Mouse (Mus musculus) erythroblast, embryonic 14.5 days (primary cell): ENCODE data around the gene Olfr311. TPM values are rescaled to one million over a fixed set of nuclear protein-coding genes. Genes with fewer than 3 reads are reported as not detected.
"Not testable (repeated sequence)": the region's sequence is repeated elsewhere in the genome, so short reads cannot be mapped to it uniquely, and the experiment has no call there.

ENCODE experiments used
- H3K27me3 ChIP-seq: 2 replicates; pipeline ENCODE4 v1.6.1; 2012; ENCODE audit warnings: inconsistent platforms; ENCODE audit not compliant: control insufficient read depth
- H3K36me3 ChIP-seq: 2 replicates; pipeline ENCODE4 v1.6.1; 2012; ENCODE audit warnings: mild to moderate bottlenecking, inconsistent platforms; ENCODE audit not compliant: control insufficient read depth
- H3K4me1 ChIP-seq: 2 replicates; pipeline ENCODE4 v1.6.1; 2012; ENCODE audit warnings: inconsistent platforms; ENCODE audit not compliant: control insufficient read depth
- H3K4me3 ChIP-seq: replicated peaks from 2 replicates; pipeline ENCODE3; 2012; ENCODE audit warnings: moderate library complexity, mild to moderate bottlenecking, inconsistent platforms
- H3K9me3 ChIP-seq: 2 replicates; pipeline ENCODE4 v1.6.1; 2012; ENCODE audit warnings: low read length, inconsistent platforms, mixed read lengths; ENCODE audit not compliant: control insufficient read depth
- GATA1 ChIP-seq: IDR thresholded peaks from 2 replicates; pipeline ENCODE4 v1.6.1; 2012; ENCODE audit warnings: low read length, inconsistent platforms, mixed read lengths
- TAL1 ChIP-seq: IDR thresholded peaks from 3 replicates; pipeline ENCODE4 v1.6.1; 2012; ENCODE audit warnings: low read length, inconsistent platforms, mixed read lengths
- polyA plus RNA-seq: library from polyadenylated mRNA; stranded (reverse); fragments of >175 nt; gene quantifications from 2 replicates; pipeline ENCODE4 v1.2.3, GENCODE M21; 2012

Gene Olfr311
- not detected in 2 replicates for polyA plus RNA-seq

- not testable (repeated sequence) for H3K27me3 ChIP-seq, H3K9me3 ChIP-seq, H3K36me3 ChIP-seq, H3K4me3 ChIP-seq, H3K4me1 ChIP-seq
Observed at GRCm38 (mm10) chr11:58838951-58839350, at the start of gene Olfr311. Gene Olfr311, plus strand, starts transcription at chr11:58839251.

DNA sequence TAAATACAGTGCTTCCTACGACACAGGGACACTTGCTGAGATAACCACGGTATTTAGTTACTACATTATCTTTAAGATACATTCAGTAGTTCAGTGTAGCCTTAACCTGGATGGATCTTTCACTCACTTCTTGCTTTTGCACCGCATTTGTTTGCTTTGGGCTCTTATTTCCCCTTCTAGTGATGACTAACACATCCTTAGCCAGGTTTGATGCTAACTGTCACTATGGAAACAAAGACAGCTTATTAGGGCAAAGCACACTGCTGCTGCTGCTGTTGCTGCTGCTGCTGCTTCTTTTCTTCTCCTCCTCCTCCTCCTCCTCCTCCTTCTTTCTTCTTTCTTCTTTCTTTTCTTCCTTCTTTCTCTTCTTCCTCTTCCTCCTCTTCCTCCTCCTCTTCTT is 49.5 kb upstream of the Olfr311 start:
- peaks cover 3% of the 10 kb centered on the region for H3K4me1 ChIP-seq
- TF ChIP-seq TAL1 (no peak), GATA1 (no peak)
- H3K36me3 ChIP-seq: no peaks in the 10 kb centered on the region
- no peaks in the 10 kb centered on the region for H3K9me3 ChIP-seq
- no peaks in the 10 kb centered on the region for H3K27me3 ChIP-seq
- no peak overlapping the region for H3K4me3 ChIP-seq

DNA sequence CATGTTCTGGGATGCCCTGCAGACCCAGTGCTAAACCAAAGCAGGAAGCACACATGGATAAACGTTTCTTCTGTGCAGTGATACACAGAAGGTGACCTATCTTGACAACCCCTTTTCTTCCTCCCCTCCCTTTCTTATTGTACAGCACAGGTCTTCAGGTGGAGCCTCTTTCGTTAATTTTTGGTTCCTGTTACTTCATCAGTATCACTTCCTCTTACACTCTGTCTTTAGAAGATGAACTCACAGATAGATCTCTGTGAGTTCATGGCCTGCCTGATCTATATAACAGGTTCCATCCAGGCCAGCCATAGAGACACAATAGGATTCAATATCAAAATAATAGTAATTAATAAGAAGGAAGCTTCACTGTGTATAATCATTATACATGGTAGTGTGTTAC is 49.0 kb upstream of the Olfr311 start:
- no peaks in the 10 kb centered on the region for H3K27me3 ChIP-seq
- no peak overlapping the region for H3K4me3 ChIP-seq
- TF ChIP-seq GATA1: no peak
- TF ChIP-seq TAL1: no peak
- peaks cover 3% of the 10 kb centered on the region for H3K4me1 ChIP-seq
- no peaks in the 10 kb centered on the region for H3K36me3 ChIP-seq
- no peaks in the 10 kb centered on the region for H3K9me3 ChIP-seq

GRCm38 (mm10) chr11:58790646-58791045 is 48.4 kb upstream of the Olfr311 start:
- Histone ChIP-seq H3K36me3 (no peaks in the 10 kb centered on the region), H3K4me3 (no peak overlapping the region)

DNA sequence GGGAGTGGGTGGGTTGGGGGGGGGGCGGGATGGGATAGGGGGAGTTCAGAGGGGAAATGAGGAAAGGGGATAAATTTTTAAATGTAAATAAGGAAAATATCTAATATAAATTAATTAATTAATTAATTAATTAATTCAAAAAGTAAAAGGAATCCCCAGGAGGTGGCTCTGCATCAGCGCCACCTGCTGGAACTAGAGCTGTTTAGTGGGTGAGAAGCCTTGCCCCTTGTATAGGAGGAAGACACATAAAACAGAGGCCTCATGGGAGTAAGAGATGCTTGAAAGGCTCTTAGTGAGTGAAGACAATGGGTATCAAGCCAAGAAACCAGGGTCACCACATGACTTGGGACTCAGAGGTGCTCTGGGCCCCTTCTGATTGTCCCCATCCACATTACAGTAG is 43.2 kb upstream of the Olfr311 start:
- Histone ChIP-seq H3K27me3 (no peaks in the 10 kb centered on the region), H3K4me3 (no peak overlapping the region), H3K36me3 (no peaks in the 10 kb centered on the region), H3K4me1 (no peaks in the 10 kb centered on the region; the same call in 1 of the 2 replicates), H3K9me3 (no peaks in the 10 kb centered on the region)
- TF ChIP-seq TAL1: no peak

More at GRCm38 (mm10) chr11:58790646-58791045, 48.4 kb upstream of the Olfr311 start:
- H3K4me1 ChIP-seq: peaks cover 3% of the 10 kb centered on the region
- no peaks in the 10 kb centered on the region for H3K9me3 ChIP-seq
- no peaks in the 10 kb centered on the region for H3K27me3 ChIP-seq
- TF ChIP-seq GATA1: no peak
- TF ChIP-seq TAL1: no peak

GRCm38 (mm10) chr11:58796850-58797249 is 42.2 kb upstream of the Olfr311 start:
- TF ChIP-seq GATA1: no peak
- TF ChIP-seq TAL1: no peak
- no peaks in the 10 kb centered on the region for H3K9me3 ChIP-seq
- H3K4me1 ChIP-seq: no peaks in the 10 kb centered on the region
- no peak overlapping the region for H3K4me3 ChIP-seq
- H3K27me3 ChIP-seq: no peaks in the 10 kb centered on the region
- no peaks in the 10 kb centered on the region for H3K36me3 ChIP-seq

GRCm38 (mm10) chr11:58799747-58800146 is 39.3 kb upstream of the Olfr311 start:
- no peaks in the 10 kb centered on the region for H3K36me3 ChIP-seq
- no peak for TF ChIP-seq GATA1
- no peak for TF ChIP-seq TAL1
- H3K4me3 ChIP-seq: no peak overlapping the region
- no peaks in the 10 kb centered on the region for H3K9me3 ChIP-seq
- H3K4me1 ChIP-seq: peaks cover 2% of the 10 kb centered on the region
- no peaks in the 10 kb centered on the region for H3K27me3 ChIP-seq

DNA sequence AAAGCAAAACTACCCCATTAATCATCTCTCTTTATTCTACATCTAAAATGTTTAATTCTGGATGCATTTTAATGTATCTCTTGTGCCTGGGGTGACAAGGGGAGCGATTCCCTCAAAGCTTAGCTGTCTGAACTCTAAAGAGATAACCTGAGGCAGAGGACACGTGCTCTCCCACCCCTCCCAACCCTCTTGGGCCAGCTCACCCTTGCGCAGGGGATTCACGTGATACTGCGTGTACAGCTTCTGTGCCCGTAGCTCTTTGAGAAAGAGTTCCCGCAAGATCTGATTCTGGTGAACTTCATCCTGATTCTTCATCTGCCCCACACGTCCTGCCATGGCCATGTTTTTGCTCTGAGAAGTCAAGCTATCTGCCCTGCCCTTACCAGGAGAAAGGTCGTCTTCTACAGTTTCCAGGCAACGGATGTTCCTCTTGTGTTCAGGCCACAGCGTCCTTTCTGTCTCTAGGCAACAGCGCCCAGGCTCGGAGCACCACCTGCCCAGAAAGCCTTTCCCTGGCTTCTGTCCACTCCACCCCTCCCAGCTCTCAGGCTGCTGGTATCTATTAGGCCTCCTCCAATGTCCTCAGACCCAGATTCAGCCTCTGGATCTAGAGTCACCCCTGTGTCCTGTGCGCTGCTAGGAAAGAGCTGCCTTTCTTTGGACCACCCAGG is 37.4 kb upstream of the Olfr311 start, which contains the start of gene Fam183b:
Gene Fam183b (minus strand): TSS at position 403 of the 671 bp plus-strand sequence.
- no peaks in the 10 kb centered on the region for H3K27me3 ChIP-seq
- TF ChIP-seq GATA1 (no peak), TAL1 (no peak)
- peaks cover 7% of the 10 kb centered on the region for H3K4me1 ChIP-seq
- H3K9me3 ChIP-seq: no peaks in the 10 kb centered on the region
- no peaks in the 10 kb centered on the region for H3K36me3 ChIP-seq
- H3K4me3 ChIP-seq: no peak within 1 kb of the TSS

- Histone ChIP-seq H3K36me3 (no peaks in the 10 kb centered on the region), H3K9me3 (no peaks in the 10 kb centered on the region), H3K27me3 (no peaks in the 10 kb centered on the region), H3K4me3 (no peak overlapping the region), H3K4me1 (peaks cover 7% of the 10 kb centered on the region)
- TF ChIP-seq TAL1: no peak
- TF ChIP-seq GATA1: no peak
Observed at GRCm38 (mm10) chr11:58803871-58804270, 35.2 kb upstream of the Olfr311 start.

DNA sequence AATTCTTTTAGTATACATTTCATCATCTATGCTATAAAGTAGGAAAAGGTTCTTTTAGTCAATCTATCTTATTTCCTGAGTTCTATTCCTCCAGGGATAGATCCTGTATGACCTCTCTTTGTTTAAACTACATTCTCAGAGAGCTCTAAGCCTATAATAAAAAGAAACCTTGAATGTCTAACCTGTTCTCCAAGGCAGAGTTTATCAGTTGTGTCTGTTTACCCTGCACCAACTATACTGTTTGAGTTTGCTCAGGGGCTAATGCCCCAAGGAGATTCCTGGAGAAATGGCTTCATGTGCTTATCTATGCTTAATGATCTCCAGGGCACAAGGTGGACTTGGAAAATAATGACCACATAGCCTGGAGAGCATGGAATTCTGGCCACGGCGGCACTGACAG is 34.7 kb upstream of the Olfr311 start:
- Histone ChIP-seq H3K9me3 (no peaks in the 10 kb centered on the region), H3K27me3 (no peaks in the 10 kb centered on the region), H3K4me3 (no peak overlapping the region), H3K4me1 (peaks cover 7% of the 10 kb centered on the region), H3K36me3 (no peaks in the 10 kb centered on the region)
- no peak for TF ChIP-seq TAL1
- TF ChIP-seq GATA1: no peak
